Mouse (Mus musculus) olfactory bulb, adult 2 months (tissue): ENCODE measurements around the gene Pnrc1. TPM values are rescaled to one million over a fixed set of nuclear protein-coding genes. Genes with fewer than 3 reads are reported as not detected.

Source experiments
- H3K27ac ChIP-seq: fragments of 200-500 bp; 2 replicates; pipeline ENCODE4 v1.5.1; 2012; ENCODE audit warnings: low read depth, low read length; ENCODE audit not compliant: insufficient read depth
- H3K4me1 ChIP-seq: fragments of 200-500 bp; 2 replicates; pipeline ENCODE4 v1.6.1; 2012; ENCODE audit warnings: low read length; ENCODE audit not compliant: control insufficient read depth, insufficient read depth
- H3K4me3 ChIP-seq: fragments of 200-500 bp; 2 replicates; pipeline ENCODE4 v1.5.1; 2012; ENCODE audit warnings: mild to moderate bottlenecking, low read depth, low read length, moderate library complexity; ENCODE audit not compliant: insufficient read depth
- CTCF ChIP-seq: fragments of 200-500 bp; IDR thresholded peaks from 2 replicates; pipeline ENCODE4 v1.5.1; 2012; ENCODE audit warnings: low read depth, mild to moderate bottlenecking, low read length, moderate library complexity; ENCODE audit not compliant: insufficient read depth
- POLR2A ChIP-seq: fragments of 200-500 bp; IDR thresholded peaks from 2 replicates; pipeline ENCODE4 v1.6.1; 2012; ENCODE audit warnings: mild to moderate bottlenecking, low read depth, low read length, moderate library complexity; ENCODE audit not compliant: insufficient read depth
- WGBS: fragments of 180-500 bp; shearing (Covaris S2); methylation state at CpG from one replicate; pipeline ENCODE4 v1.1.7; 2018; 5-methylcytosine and 5-hydroxymethylcytosine counted together
- polyA plus RNA-seq: library from polyadenylated mRNA; stranded (reverse); fragments of >200 nt; gene quantifications from 2 replicates; pipeline ENCODE4 v1.2.4, GENCODE M21; 2012; ENCODE audit warnings: low replicate concordance; ENCODE audit not compliant: missing spikeins, insufficient read depth, insufficient read length

Pnrc1 gene
- polyA plus RNA-seq, 1 experiment, result not detected

GRCm38 (mm10) chr4:33273437-33273836 is 16.5 kb downstream of the Pnrc1 start:
- Histone ChIP-seq H3K27ac (no peak overlapping the region), H3K4me1 (no peaks in the 10 kb centered on the region), H3K4me3 (no peak overlapping the region)
- no peak for TF ChIP-seq POLR2A
- TF ChIP-seq CTCF, result no peak
- WGBS, result 87% methylated on average over 3 of the region's 3 CpGs

DNA sequence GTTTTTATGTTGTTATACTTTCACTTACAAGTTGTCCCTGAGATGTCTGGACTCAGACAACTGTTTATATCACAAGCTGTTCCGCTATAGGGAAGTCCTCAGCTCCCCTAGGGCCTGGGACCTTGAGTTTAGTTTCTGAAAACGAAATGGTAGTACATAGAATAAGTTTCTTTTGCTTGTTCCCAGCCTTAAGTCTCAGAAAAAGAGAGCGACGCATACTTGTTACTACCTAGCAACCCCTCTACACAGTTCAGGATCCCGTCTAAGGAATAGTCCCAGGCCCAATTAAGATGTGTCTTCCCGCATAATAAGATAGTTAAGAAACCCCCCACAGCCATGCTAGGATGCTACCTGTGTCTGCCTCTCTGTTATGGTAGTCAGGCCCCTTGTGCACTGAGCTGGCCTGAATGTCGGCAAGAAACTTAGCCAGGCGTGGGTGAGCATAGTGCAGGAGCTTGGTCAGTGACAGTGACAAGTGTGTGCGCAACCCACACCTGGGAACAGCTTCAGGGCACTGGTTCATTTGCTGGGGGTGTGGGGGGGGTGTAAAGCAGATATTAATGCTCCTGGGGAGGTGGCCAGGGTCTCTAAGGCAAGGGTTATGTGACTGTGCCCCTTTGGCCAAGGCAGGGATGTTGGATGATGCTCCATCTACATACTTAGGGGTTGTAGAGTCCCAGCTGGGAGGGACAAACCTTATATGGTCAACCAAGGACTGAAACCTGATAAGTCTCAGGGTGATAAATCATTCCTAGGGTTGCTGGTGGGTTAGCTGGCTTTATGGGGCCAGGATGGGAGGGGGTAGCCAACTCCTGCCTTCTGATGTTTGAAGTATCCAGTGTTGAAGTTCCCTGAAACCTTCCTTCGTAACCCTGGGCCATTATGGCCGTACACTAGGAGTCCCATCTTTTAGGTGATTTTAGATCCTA is 19.3 kb downstream of the Pnrc1 start:
- Histone ChIP-seq H3K27ac (no peak overlapping the region), H3K4me3 (no peak overlapping the region), H3K4me1 (no peaks in the 10 kb centered on the region)
- WGBS, result 91% methylated on average over 11 of the region's 11 CpGs
- no peak for TF ChIP-seq CTCF
- no peak for TF ChIP-seq POLR2A

GRCm38 (mm10) chr4:33264979-33265726 is 24.8 kb downstream of the Pnrc1 start:
- TF ChIP-seq CTCF, result no peak
- TF ChIP-seq POLR2A, result no peak
- 87% methylated on average over 11 of the region's 11 CpGs for WGBS

GRCm38 (mm10) chr4:33262897-33263296 is 27.1 kb downstream of the Pnrc1 start:
- Histone ChIP-seq H3K27ac (no peak overlapping the region), H3K4me1 (peaks cover 7% of the 10 kb centered on the region), H3K4me3 (no peak overlapping the region)
- WGBS, result 57% methylated on average over 1 of the region's 1 CpGs
- TF ChIP-seq POLR2A (no peak), CTCF (no peak)

More at GRCm38 (mm10) chr4:33264979-33265726, 24.8 kb downstream of the Pnrc1 start:
- no peak overlapping the region for H3K27ac ChIP-seq
- H3K4me1 ChIP-seq, result peaks cover 7% of the 10 kb centered on the region
- H3K4me3 ChIP-seq, result no peak overlapping the region

DNA sequence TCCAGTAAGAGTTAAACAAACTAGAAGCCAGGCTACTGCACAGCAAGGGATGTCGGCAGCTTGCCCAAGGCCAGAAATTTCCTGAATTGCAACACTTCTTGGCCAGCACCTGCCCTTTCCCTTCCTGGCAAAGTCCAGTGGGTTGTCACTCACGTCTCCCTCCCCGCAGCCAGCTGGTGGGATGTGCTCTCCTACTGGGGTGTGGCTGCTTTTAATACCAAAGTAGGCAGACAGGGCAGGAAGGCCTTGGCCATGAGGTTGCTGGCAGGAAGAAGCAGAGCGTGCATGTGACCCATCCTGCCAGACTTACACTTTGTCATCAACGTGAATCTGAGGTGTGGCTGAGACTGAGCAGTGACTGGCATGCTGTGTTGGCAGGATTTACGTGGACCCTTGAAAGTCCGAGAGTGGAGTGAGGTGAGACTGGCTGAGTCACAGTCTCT is 28.6 kb downstream of the Pnrc1 start:
- no peak overlapping the region for H3K27ac ChIP-seq

DNA sequence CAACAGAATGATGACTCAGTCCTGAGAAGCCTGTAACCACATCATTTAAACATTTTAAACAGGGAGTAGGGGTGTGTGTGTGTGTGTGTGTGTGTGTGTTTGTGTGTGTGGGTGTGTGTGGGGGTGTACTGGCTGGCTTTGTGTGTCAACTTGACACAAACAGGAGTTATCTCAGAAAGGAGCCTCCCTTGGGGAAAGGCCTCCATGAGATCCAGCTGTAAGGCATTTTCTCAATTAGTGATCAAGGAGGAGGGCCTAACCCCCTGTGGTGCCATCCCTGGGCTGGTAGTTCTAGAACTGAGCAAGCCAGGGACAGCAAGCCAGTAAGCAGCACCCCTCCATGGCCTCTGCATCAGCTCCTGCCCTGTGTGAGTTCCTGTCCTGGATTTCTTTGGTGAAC is 29.7 kb downstream of the Pnrc1 start:
- no peak for TF ChIP-seq POLR2A
- no peak for TF ChIP-seq CTCF
- H3K27ac ChIP-seq, result no peak overlapping the region
- peaks cover 7% of the 10 kb centered on the region for H3K4me1 ChIP-seq
- H3K4me3 ChIP-seq, result no peak overlapping the region

More for the DNA sequence above, 28.6 kb downstream of the Pnrc1 start:
- Histone ChIP-seq H3K4me1 (peaks cover 7% of the 10 kb centered on the region), H3K4me3 (no peak overlapping the region)
- TF ChIP-seq CTCF, result no peak
- WGBS, result 23% methylated on average over 7 of the region's 7 CpGs

- no peak overlapping the region for H3K4me3 ChIP-seq
- peaks cover 7% of the 10 kb centered on the region for H3K4me1 ChIP-seq
- 80% methylated on average over 11 of the region's 11 CpGs for WGBS
- no peak overlapping the region for H3K27ac ChIP-seq
- TF ChIP-seq CTCF, result no peak
- TF ChIP-seq POLR2A, result no peak
These were observed 32.5 kb downstream of the Pnrc1 start for GRCm38 (mm10) chr4:33257263-33257964.

DNA sequence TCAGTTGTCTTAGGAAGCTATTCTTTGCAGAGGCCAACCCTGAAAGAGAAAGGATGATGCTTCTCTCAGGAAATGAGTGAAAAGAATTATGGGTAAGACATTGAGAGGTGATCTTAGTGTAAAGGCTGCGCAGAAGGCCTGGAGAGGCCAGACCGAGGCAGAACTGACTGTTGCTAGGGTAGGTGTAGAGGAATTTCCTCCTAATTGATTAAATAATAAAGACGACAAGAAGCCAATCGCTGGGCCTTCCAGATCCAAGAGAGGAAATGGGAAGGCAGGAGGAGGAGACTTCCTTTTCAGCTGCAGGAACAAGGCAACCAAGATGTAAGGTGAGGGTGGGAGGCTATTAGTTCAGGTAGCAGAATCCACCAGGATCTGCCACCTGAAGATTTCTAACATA is 35.3 kb downstream of the Pnrc1 start:
- 82% methylated on average over 4 of the region's 4 CpGs for whole genome bisulfite sequencing
- no peaks in the 10 kb centered on the region for H3K4me1 ChIP-seq
- no peak overlapping the region for H3K4me3 ChIP-seq
- TF ChIP-seq CTCF, result no peak
- TF ChIP-seq POLR2A, result no peak
- H3K27ac ChIP-seq, result no peak overlapping the region

DNA sequence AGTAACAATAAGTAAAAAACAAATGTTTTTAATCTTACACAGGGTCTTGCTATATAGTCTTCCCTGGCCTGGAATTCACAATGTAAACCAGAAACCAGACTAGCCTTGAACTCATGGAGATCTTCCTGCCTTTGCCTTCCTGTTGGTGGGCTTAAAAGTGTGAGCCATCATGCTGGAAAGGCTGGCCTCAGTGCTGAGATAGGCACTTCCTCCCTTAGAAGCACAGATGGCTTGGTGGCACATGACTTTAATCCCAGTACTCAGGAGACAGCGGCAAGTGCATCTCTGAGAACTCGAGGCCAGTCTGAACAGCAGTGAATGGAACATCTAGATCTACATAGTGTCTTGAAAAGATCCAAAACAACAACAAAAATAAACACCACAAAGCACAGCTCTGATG is 39.1 kb downstream of the Pnrc1 start:
- Histone ChIP-seq H3K4me3 (no peak overlapping the region), H3K4me1 (peaks cover 2% of the 10 kb centered on the region), H3K27ac (no peak overlapping the region)
- TF ChIP-seq CTCF, result no peak
- TF ChIP-seq POLR2A, result no peak
- WGBS, result 87% methylated on average over 2 of the region's 2 CpGs
